Mouse (Mus musculus) large intestine, adult 2 months (tissue): ENCODE data around the gene Ampd3. TPM values are rescaled to one million over a fixed set of nuclear protein-coding genes. Genes with fewer than 3 reads are reported as not detected.
A peak's percentile ranks its signal among the peaks of the same experiment; 100 is the strongest.

Experiments
- DNase-seq: peaks from one replicate; pipeline ENCODE4 v3.0.0-alpha.2; 2012; ENCODE audit warnings: low read depth, low spot score
- WGBS: fragments of 180-500 bp; shearing (Covaris S2); methylation state at CpG from one replicate; pipeline ENCODE4 v1.1.7; 2018; 5-methylcytosine and 5-hydroxymethylcytosine counted together
- polyA plus RNA-seq: library from polyadenylated mRNA; depleted of rRNA; stranded (reverse); fragments of >200 nt; gene quantifications from 2 replicates; pipeline ENCODE4 v1.2.3, GENCODE M21; 2012

Ampd3 gene
- polyA plus RNA-seq, 1 experiment, result 12.9 TPM

DNA sequence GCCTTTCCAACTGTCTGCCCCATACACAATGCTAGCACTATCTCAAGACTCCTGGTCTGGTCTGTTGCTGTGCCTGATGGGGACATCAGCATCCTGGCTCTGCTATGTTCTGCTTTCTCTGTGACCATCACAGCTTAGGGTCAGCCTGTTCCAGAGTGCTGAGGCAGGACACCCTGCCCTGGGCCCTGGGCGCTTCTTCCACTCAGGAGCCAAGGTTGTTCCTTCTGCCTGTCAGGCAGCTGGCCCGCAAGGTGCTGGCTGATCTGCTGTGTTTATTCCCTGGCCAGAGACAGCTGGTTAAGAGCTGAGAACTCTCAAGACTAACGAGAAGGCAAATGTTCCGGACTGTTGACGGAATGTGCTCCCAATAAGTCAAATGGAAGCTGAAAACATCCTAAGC lies 24.2 kb downstream of the Ampd3 start:
- 21% methylated on average over 5 of the region's 5 CpGs for WGBS
- DNase-seq, result no peak

DNA sequence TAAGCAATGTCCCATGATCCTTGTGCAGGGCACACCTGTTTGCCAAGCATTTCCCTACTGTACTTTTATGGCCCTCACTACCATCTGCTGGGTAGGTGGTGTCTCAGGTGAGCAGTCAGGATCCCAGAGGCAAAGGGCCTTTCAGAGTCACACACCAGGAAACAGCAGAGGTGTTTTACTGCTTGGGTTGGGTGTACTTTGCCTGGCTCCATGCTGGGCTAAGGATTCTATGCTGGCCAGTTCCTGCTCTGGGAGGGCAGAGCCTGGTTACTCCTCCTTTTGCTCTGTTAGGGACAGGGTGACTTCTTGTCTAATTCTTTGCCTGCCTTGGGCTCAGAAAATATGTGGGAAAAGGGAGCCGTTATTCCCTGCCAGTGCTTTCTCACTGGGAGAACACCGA lies 24.8 kb downstream of the Ampd3 start:
- 47% methylated on average over 2 of the region's 2 CpGs for WGBS
- DNase-seq, result peak; percentile 90

GRCm38 (mm10) chr7:110794722-110795121 lies 26.7 kb downstream of the Ampd3 start:
- WGBS, result 68% methylated on average over 4 of the region's 4 CpGs
- no peak for DNase-seq

DNA sequence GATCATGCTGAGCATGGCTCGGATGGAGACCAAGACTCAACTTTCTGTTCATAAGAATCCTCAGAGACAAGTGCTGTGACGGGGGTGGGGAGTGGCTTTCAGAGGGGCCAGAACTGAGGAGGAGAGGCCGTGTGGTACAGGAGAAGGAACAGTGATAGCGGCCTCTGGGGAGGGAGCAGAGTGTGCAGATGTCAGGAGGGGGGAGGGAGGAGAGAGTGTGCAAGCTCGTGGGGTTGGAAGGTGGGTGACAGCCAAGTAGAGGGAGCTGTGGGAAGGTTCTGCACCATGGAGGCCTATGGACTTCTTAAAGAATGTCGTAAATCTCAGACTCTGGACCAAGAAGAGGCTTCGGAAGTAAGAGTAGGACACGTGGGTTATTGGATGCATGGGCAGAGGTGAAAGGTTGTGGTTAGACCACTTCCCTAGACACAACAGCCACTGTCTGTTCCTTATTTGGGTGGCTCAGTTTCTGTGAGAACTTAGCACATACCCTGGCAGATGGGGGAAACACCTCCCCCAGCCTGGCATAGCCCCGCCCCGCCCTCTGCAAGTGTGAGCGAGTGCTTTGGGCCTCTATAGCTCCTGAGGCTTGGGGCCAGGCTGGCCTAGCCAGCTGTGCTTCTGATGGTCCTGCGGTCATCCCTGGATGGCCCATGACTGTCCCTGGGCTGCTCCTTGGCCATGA lies 28.5 kb downstream of the Ampd3 start:
- 61% methylated on average over 12 of the region's 12 CpGs for WGBS
- no peak for DNase-seq

DNA sequence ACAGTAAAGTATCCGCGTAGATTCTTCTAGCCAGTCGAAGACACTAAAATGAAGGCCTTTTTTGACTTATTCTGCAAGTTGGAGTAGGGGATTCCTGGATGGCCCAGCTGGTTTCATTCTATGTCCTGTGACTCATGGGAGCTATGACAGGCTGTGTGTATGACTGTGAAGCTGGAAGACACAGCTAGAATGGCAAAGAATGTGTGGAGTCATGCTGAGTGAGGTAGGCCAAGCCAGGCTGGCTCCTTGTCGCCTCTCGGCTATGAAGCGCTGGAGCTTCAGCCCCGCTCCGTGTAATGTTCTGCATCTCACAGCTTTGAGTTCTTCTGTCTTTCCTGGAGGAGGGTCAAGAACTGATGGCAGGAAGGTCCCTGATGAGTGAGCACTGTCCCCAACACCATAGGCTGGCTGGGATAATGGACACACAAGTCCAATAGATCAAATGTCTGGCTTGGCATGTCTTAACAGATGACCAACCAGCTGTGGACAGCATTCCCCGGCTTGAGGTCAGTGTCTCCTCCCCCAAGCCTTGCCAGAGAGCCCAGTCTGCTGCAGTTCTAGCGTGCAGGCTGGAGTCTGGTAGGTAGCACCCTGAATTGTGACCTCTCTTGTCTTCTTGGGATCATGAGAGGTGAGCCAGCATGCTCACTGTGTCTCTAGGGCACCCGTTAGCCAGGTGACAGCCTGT lies 29.9 kb downstream of the Ampd3 start:
- no peak for DNase-seq
- 74% methylated on average over 11 of the region's 11 CpGs for WGBS

DNA sequence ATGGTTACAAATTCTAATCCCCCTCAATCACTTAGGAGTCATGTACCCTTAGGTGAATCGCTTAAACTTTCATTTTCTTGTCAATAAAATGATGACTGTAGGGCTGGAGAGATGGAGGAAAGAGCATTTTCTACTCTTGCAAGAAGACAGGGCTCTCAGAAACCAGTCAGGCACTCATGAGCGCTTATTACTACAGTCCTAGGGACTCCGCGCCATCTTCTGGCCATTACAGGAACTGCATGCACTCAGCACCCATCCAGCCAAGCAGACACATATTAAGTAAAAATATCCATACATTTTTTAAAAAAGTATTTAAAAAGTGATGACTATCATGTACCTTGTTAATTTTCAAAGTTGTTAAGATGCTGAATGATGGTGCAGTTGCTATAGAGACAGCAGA lies 33.0 kb downstream of the Ampd3 start:
- 3% methylated on average over 4 of the region's 4 CpGs for WGBS
- DNase-seq, result no peak

DNA sequence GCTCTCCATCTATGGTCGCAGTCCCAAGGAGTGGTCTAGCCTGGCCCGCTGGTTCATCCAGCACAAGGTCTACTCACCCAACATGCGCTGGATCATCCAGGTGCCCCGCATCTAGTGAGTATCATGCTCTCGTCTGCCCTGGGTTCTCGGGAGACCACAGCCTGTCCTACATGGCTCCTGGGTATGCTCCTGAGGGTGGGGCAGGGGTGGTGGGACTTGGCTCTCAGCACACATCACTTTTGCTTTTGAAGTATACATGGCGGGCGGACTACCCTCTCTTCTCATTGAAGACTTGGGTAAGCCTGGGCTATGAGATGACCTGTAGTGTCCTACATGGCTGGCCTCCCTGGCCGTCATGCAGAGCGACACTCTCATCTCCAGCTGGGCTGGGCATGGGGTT lies 35.1 kb downstream of the Ampd3 start:
- DNase-seq, result no peak
- 97% methylated on average over 10 of the region's 10 CpGs for WGBS

DNA sequence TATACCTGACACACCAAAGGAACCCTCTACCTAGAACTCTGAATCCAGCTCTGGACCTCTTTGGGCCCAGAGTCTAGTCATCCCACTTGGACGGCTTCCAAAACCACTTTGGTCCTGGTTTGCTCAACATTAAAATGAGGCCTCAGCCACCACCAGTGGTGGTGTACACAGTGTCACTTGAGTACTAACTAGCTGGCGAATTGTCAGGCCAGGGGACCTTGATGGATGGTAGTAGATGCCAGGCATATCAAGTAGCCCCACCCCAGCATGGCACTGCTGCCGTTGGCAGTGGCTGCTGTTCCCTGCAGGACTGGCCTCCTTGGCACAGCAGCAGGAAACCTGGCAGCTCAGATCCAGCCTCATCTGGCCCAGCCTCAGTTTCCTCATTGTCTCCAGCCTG lies 36.3 kb downstream of the Ampd3 start:
- no peak for DNase-seq
- WGBS, result 40% methylated on average over 3 of the region's 3 CpGs

DNA sequence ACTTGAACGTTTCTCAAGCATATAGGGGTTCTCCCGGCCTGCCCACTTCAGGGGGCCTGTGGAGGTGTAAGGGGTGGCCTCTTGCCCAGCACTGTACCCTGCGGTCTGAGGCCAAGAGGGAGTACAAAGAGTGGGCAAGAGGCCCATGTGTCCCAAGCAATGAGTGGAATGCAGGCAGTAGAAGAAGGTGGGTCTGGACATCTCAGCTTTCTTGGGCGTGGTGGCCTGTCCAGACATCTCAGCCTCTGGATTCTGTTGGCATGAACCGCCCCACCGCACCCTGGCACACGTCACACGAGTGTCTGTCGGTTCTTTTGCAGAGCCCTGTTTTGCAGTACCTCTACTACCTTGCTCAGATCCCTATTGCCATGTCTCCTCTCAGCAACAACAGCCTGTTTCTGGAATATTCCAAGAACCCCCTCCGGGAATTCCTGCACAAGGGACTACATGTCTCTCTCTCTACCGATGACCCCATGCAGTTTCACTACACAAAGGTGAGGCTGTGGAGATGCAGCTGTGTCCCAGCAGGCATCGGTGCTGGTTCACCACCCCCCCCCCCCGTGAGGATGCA lies 39.5 kb downstream of the Ampd3 start:
- WGBS, result 83% methylated on average over 13 of the region's 13 CpGs
- no peak for DNase-seq

- WGBS, result 63% methylated on average over 3 of the region's 3 CpGs
- no peak for DNase-seq
These were observed 41.0 kb downstream of the Ampd3 start for GRCm38 (mm10) chr7:110808962-110809361.

DNA sequence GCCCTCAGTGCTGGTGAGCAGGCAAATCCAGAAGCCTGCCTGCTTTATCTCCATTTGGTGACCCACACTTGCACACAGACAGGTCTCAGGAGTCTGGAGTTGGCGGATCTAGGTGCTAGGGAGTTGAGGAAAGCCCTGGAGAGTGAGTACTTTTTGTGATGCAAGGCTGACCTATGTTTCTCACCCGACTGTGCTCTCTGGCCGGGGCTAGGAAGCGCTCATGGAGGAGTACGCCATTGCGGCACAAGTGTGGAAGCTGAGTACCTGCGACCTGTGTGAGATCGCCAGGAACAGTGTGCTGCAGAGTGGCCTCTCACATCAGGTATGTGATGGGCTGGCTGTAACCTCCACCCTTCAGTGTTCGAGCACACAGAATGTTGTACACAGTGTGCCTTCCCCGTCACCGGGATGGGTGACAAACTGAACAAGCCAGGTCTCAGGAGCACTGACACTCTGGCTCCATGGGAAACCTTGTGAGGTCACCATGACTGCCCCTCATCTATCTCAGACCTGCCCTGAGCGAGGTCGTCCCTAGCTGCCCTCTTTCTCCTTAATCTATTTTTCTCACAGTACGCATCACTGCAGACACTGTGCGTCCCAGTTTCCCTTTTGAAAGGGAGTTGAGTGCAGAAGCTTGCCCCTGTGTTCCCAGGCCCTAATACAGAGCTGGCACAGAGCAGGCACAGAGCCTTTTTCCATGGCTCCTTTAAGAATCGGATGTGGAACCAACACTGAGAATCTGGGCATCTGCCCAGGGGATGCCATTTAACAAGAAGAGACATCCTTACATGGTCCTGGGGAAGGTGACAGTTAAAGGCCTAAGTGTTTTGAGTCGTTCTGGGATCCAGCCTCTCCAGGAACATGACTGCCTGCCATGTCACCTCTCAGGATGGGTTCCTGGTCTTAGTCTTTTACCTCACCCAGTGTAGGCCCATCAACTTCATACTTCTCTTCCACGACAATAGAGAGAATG lies 41.9 kb downstream of the Ampd3 start:
- 88% methylated on average over 18 of the region's 18 CpGs for WGBS
- DNase-seq, result no peak

GRCm38 (mm10) chr7:110810995-110811394 lies 43.0 kb downstream of the Ampd3 start:
- DNase-seq, result no peak
- 83% methylated on average over 8 of the region's 8 CpGs for WGBS

- WGBS, result 86% methylated on average over 5 of the region's 5 CpGs
- DNase-seq, result no peak
These were observed 43.5 kb downstream of the Ampd3 start for GRCm38 (mm10) chr7:110811529-110811928.

DNA sequence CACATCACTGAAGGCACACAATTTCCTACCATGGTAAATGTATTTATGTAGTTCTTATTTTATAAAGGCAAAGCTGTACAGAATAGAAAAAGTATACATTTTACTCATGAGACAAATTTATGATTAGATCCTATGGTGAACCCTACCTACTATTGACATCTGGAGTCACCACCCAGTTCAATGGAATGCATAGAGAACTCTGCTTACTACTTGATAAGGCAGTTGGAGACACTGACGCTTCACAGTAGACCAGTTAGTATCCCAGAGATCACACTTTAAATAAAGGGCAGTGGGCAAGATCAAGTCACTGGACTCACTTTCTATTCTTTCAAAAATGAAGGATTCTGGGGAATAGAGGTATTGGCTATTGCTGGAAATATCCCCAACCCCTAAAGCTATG lies 46.0 kb downstream of the Ampd3 start:
- no peak for DNase-seq
- WGBS, result 79% methylated on average over 1 of the region's 1 CpGs

GRCm38 (mm10) chr7:110816037-110816436 lies 48.0 kb downstream of the Ampd3 start:
- WGBS, result 57% methylated on average over 5 of the region's 5 CpGs
- no peak for DNase-seq

- 45% methylated on average over 6 of the region's 6 CpGs for WGBS
- DNase-seq, result no peak
These were observed 50.2 kb downstream of the Ampd3 start for GRCm38 (mm10) chr7:110818206-110818605.

DNA sequence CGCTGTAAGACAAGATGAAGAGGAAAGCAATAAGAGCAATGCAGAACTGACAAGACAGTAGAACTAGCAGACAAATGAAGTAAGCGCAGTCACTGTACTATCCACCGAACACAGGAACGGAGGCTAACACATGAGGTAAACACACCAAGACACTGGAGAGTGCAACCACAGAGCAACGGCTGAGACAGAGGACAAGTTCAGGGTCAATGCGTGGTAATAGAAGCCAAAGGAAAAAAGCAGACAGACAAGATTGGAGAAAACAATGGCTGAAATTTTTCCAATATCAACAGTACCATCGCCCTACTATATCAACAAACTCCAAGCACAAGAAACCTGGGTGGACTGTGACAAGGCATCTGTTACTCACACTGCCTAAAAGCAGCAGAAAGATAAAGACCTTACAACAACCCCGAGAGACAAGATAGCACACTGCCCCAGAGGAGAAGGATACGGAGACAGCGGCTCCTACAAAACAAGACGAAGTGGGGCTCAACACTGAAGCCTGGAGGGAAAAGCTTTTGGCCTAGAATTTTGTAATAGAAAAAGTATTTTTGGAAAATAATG lies 50.9 kb downstream of the Ampd3 start:
- WGBS, result 35% methylated on average over 11 of the region's 11 CpGs
- DNase-seq, result no peak

- 80% methylated on average over 5 of the region's 5 CpGs for WGBS
- DNase-seq, result no peak
These were observed 53.1 kb downstream of the Ampd3 start for GRCm38 (mm10) chr7:110821068-110821467.

DNA sequence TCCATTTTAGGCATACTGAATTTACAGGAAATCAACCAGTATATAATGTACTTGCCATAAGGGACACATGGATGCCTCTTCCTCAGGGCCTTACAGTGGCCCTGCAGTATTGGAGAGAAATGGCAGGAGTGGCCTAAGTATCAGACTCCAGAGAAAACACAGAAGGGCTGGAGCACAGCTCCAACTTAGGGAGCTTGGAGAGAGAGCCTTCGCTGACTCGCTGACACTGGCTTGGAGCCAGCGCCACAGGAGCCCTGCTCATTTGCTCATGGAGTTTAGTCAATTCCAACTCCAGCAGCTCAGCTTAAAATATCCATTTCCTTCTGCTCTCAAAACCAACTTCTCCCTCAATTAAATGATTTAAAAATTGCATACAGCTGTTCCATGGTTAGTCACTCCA lies 53.6 kb downstream of the Ampd3 start:
- 44% methylated on average over 3 of the region's 3 CpGs for WGBS
- DNase-seq, result no peak

DNA sequence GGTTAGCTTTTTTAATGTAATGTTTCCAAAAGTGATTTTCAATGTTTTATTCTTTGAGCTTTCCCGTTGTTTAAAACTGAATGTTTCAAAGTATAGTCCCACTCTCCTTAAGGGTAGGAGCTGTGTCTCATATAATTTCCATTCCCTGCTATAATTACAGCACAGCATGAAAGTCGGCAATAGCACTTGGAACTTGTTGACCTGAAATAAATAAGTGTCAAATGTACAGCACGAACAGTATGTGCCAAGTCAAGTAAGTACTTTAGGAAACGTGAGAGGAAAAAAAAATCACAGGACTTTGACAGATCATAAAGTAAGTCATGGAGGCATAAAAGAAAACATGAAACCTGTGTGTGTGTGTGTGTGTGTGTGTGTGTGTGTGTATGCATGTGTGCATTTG lies 54.0 kb downstream of the Ampd3 start:
- WGBS, result 37% methylated on average over 4 of the region's 4 CpGs
- no peak for DNase-seq
